Mouse (Mus musculus) heart, postnatal 10 days (tissue): ENCODE results near the gene Prkg1. TPM values are rescaled to one million over a fixed set of nuclear protein-coding genes. Genes with fewer than 3 reads are reported as not detected.

ENCODE experiments used
- DNase-seq, 2 experiments: peaks; one replicate each; pipeline ENCODE4 v3.0.0; 2021
- intact Hi-C: fragments of 180-260 bp; cut with DNase I; formaldehyde crosslinking; loops from one replicate; pipeline ENCODE4 v1.15.1; 2025
- total RNA-seq, 2 experiments: library from RNA; stranded (reverse); gene quantifications; 2 replicates each; pipeline ENCODE4 v1.2.3; 2021

Gene Prkg1
- total RNA-seq, 2 experiments from 2014 or later = 20.8 to 25.6 TPM

DNA sequence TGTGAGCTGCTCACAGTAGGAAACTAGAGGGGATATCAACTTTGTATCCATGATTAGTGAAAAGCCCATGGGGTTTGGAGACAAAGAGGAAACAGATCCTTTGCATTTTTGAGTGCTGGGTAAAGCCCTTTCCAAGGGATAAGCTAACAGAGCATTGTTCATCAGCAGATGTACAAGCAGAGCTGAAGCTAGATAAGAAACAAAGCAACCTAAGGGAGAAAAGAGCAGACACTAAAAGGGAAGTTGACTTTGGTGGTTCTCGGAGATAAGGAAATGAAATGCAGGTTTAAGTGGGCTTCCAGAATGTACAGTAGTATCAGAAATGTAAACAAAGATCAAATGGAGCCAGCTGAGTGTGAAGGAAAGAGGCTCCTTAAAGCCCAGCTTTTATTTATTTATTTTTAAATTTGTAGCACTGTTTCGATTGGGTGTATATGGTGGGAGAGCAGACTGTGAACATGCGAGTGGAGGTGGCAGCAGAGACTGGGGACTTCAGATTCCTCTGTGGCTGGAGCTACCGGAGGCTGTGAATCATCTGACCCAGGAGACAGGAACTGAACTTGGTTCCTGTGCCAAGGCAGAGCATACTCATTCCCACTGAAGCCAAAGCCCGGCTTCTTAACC, 822.4 kb downstream of the Prkg1 start:
- no peak for DNase-seq
- intact Hi-C loops = no loop called here

DNA sequence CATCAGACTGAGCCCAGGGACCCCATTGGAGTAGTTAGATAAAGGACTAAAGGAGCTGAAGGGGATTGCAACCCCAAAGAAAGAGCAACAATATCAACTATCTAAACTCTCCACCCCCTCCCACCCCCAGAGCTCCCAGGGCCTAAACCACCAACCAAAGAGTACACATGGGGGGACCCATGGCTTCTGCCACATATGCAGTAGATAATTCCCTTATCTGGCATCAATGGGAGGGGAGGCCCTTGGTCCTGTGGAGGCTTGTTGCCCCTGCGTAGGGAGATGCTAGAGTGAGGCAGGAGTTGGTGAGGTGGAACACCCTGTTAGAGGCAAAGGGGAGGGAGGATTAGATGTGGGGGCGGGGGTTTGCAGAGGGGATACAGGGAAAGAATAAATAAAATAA, 826.8 kb downstream of the Prkg1 start:
- DNase-seq = no peak
- intact Hi-C loops = no loop called here

GRCm38 (mm10) chr19:30931469-30932192, 833.2 kb downstream of the Prkg1 start:
- intact Hi-C loops = no loop called here
- no peak for DNase-seq

- no peak for DNase-seq
- intact Hi-C loops = no loop called here
Measured at GRCm38 (mm10) chr19:30924032-30924431, 840.8 kb downstream of the Prkg1 start.

DNA sequence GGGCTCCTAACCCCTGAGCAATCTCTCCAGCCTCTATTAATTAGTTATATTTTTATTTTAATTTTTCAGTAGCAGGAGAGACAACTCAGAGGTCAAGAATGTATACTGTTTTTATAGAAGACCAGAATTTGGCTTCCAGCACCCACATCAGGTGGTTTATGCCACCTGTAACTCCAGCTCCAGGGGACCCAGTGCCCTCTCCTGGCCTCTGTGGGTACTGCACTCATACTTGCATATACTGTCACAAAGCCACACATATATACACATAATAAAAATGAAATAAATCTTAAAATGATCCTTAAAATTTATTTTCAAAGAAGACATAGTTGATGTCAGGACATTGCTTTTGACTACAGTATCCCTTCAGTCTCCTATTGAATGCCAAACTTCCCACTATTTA, 862.5 kb downstream of the Prkg1 start:
- intact Hi-C loops = no loop called here
- no peak for DNase-seq

DNA sequence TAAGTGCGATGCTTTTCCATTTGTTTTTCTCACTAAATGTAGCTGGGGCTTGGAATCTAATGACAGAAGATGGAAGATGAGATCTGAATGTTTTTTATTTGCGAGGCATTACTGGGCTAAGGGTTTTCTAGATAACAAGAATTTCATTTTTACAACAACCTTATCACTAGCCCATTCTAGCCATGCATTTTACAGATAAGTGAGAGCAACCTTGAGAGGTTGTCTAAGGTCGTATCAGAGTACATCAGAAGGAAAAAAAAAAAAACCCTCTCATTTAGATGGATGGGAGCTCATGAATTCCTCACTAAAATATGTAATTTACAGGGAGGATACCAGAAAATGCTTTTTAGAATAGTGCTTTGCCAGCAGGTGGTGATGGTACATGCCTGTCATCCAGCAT, 863.8 kb downstream of the Prkg1 start:
- DNase-seq = no peak
- intact Hi-C loops = no loop called here

GRCm38 (mm10) chr19:30890377-30890776, 874.5 kb downstream of the Prkg1 start:
- intact Hi-C loops = no loop called here
- DNase-seq = no peak

DNA sequence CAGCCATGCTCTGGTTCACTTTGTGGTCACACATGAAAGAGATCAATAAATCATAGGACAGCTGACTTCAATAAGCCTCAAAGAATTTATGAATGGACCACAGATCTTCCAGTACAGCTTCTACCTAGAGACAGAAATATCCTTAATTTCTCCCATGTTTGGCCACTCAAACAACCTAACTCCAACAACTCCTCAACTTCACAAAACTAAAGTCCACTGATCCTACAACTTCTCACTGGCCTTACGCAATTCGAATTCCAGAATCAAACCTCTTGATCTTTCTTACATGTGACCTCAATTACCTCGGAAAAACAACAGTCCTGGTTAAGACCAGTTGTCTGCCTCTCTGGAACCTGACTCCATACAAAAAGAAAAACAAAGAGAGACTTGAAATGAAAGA, 875.0 kb downstream of the Prkg1 start:
- intact Hi-C loops = no loop called here

DNA sequence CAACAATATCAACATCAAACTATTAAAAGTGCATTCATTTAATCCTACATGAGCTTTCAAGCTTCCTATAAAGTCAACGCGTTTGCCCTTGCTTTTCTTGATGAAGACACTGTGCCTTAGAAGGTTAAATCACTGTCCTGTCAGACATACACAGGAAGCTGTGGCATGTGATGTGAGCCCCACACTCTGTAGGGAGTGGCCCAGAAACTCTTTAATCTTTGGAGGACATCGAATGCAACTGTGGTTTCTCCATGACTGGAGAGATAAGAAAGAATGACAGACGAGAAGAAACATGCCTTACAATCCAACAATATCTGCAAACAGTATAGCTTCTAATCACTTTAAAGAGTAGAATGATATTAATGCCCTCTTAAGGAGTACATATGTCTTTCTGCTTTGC, 903.4 kb downstream of the Prkg1 start:
- no peak for DNase-seq
- intact Hi-C loops = no loop called here

More for the DNA sequence above, 875.0 kb downstream of the Prkg1 start:
- no peak for DNase-seq

GRCm38 (mm10) chr19:30851023-30851422, 913.8 kb downstream of the Prkg1 start:
- intact Hi-C loops = no loop called here
- DNase-seq = no peak

- intact Hi-C loops = loop anchor here (5.0 kb wide), 3 partner anchors 173 to 902 kb away; partner anchors contain the start of gene Cstf2t
- DNase-seq = no peak
Measured at GRCm38 (mm10) chr19:30844916-30845315, 919.9 kb downstream of the Prkg1 start.

DNA sequence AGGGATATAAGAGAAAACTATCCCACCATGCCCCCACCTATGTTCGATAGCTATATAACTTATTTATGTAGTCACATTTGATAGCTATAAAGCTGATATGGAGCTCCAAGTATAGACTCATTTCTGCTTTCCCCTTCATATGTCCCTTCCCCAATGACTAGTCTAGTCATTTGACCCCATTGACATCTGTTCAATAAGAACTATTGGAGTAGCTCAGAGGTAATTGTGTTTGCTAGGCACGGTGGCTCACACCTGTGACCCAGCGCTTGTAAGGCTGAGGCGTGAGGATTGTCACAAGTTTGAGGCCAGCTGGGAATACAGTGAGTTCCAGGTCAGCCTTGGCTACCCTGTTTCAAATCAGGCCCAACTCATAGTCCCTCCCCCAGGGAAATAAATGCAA, 921.2 kb downstream of the Prkg1 start:
- intact Hi-C loops = loop anchor here (2.0 to 5.0 kb wide), 4 partner anchors 171 to 904 kb away; partner anchors contain the start of gene Cstf2t
- DNase-seq = no peak

DNA sequence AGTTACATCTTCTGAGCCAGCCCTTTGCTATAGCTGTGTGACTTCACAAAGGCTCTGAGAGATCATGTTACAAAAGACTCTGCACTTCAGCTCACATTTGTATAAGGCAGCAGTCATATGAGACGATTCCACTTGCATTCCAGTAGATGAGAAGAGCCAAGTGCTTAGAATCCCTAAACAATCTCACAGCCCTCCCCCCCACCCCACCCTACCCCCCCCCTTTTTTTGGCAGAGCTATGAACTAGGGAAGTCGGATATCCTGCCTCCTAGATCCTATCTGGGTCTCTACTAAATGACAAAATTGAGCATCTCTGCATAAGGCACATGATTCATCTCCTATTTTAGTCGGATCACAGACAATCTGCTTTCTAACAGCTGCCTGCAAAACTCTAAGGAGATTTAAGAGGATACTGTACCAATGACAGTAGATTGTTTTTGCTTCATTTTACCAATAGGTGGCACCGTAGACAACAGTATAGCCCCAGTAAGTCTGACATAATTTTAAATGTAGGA, 921.7 kb downstream of the Prkg1 start:
- intact Hi-C loops = loop anchor here (2.0 to 5.0 kb wide), 4 partner anchors 171 to 904 kb away; partner anchors contain the start of gene Cstf2t
- DNase-seq = peak; percentile 32 to 51

DNA sequence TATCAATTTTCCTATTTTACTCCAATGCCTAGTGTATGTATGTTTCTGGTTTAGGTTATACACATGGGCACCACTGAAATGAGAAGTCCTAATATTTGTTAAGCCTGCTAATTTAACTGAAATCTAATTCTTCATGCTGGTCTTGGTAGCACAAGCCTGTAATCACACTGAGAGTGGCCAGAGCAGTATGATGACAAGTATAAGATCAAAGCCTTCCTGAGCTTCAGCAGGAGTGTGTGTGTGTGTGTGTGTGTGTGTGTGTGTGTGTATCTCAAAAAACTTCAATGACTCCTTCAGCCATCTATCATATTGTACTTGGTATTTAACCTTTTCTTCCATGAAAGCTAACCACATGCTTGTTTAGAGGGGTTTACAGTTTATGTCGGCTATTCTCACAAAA, 922.2 kb downstream of the Prkg1 start:
- intact Hi-C loops = loop anchor here (2.0 to 5.0 kb wide), 4 partner anchors 170 to 905 kb away; partner anchors contain the start of gene Cstf2t
- DNase-seq = no peak

DNA sequence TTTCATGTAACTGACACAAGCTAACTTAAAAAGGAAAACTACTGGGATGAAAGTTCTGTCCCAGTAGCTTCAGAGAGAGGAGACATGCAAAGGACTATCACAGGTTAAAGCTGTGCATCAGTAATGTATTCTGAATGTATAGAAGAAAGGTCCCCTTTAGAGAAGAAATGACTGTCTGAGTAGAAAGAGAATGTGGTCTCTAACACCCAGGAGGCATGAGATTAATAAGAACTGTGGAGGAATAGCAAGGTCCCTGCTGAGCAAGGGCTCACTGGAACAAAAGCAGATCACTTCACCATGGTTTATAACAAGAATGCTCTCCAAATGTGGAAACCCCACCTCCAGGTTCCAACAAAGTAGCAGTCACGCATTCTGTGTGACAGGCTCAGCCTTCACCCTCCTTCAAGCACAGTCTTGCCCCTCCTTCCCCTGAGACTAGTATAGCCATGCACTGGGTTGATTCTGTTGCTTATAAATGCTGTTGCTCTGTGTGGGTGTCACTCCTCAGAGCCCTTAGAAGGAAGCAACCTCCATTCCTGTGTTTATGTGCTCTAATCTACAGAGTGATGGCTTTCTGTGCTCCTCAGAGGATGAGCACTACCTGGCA, 931.7 kb downstream of the Prkg1 start:
- intact Hi-C loops = no loop called here
- no peak for DNase-seq

DNA sequence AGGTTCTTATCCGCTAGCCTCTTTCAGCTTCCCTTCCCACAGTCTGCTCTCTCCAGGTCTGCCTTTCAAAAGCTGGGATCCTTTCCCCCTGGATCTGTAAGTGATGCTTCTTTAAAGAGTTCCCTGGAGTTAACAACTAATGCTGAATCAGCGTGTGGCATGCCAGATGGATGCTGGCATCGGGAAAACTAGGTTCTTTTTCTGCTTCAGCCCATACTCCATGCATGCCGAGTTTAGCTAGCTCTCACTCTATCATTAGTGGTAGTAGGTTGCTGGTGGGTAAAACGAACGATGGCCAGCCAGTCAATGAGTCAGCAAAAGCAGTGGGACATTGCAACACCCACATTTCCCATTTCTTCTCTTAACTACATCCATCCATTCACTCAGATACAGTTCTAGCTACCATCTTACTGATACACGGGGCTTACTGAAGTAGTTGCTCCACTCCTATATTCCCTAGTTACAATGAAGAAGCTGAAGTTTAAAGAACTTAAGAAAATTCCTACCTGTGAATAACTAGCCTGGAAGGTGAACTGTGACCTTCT, 935.5 kb downstream of the Prkg1 start:
- no peak for DNase-seq
- intact Hi-C loops = no loop called here

- intact Hi-C loops = no loop called here
Measured at GRCm38 (mm10) chr19:30827820-30828219, 937.0 kb downstream of the Prkg1 start.

DNA sequence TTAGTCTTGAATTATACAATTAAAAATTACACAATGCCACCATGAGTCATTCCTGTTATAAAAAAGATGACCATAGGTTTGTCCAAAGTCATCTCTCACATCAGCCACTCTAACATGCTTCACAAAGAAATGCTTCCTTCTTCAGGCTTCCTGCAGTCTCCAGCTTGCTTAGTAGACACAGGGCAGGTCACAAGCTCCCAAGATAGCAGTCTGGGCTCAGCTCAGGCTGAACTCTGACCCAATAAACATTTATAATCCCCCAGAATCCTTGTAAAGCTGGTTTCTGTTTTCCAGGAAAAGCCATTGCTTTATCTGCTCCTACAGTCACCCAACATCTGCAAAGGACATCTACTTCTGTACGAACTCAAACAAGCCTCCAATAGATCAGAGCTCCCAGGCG, 938.7 kb downstream of the Prkg1 start:
- intact Hi-C loops = no loop called here
- no peak for DNase-seq

More at GRCm38 (mm10) chr19:30827820-30828219, 937.0 kb downstream of the Prkg1 start:
- DNase-seq = no peak

DNA sequence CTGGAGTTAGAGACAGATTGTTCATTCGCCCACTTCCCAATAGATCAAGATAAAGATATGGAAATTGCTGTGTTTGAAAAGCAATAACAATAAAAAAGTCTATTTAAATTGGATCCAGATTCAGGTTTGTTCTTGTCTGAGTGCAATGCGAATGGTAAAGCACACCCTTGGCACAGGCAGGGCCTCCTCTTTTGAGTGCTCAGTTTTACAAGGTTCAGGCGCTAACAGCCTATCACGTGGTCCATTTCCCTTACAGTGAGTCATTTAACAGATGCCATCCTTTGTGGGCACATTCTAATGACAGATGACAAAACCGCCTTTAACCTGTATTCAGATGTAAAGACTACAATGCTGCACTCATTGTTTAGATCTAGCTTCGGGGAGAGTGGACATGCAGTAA, 949.2 kb downstream of the Prkg1 start:
- intact Hi-C loops = no loop called here

DNA sequence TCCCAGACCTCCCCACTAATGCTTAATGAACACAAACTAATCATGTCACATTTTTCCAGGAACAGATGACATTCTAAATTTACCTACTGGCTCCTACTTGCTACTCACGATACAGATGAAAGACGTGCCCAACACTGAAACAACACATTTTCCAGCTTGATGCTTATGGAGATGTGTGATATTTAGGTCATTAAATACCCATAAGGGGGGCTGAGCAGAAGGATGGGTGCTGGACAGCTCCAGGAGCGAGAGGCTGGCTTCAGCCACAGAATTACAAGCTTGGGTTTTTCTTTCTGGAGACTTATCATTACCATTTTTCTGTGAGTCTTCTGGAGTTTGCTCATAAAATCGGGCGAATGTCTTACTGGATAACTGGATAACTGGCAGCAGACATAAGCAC, 958.6 kb downstream of the Prkg1 start:
- no peak for DNase-seq
- intact Hi-C loops = no loop called here

More for the DNA sequence above, 949.2 kb downstream of the Prkg1 start:
- DNase-seq = no peak

DNA sequence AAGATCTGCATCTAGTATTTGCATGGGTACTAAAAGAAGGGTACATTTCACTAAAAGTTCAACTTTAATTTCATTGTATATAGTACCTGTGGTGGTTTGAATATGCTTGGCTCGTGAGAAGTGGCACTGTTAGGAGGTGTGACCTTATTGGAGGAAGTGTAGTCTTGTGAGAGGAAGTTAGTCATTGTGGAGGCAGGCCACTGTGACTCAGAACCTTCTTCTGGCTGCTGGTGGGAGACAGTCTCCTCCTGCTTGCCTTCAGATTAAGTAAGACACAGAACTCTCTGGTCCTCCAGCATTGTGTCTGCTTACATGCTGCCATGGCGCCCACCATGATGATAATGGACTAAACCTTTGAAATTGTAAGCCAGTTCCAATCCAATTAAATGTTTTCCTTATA, 984.0 kb downstream of the Prkg1 start:
- intact Hi-C loops = no loop called here
- no peak for DNase-seq
